ENCODE assay signal across 31 mouse cellular contexts in genomic region chr2:164723276-164723675, GRCm38 (mm10). TPM values are rescaled to one million over a fixed set of nuclear protein-coding genes. Genes with fewer than 3 reads are reported as not detected.
"Had no signal": no experiment of that assay in that cellular context is flagged by ENCODE, and none has a peak within 500 bp of the region (broad histone marks: within the 10 kb centered on the region; RNA-seq: fewer than 3 reads in every experiment).

No protein-coding gene starts in this region.

- H3K4me1 ChIP-seq: embryonic facial prominence, embryonic 10.5 days; embryonic facial prominence, embryonic 12.5 days; embryonic facial prominence, embryonic 13.5 days; embryonic facial prominence, embryonic 15.5 days; forebrain, embryonic 10.5 days; forebrain, embryonic 12.5 days; forebrain, embryonic 13.5 days; forebrain, embryonic 15.5 days; heart, embryonic 10.5 days had no signal

- H3K27ac ChIP-seq: embryonic facial prominence, embryonic 10.5 days; embryonic facial prominence, embryonic 12.5 days; embryonic facial prominence, embryonic 13.5 days; embryonic facial prominence, embryonic 15.5 days; forebrain, embryonic 10.5 days; forebrain, embryonic 12.5 days; forebrain, embryonic 13.5 days; forebrain, embryonic 15.5 days; gastrocnemius, adult 2 months; heart, adult 2 months; heart, embryonic 10.5 days had no signal

- H3K27me3 ChIP-seq: embryonic facial prominence, embryonic 12.5 days; embryonic facial prominence, embryonic 15.5 days; forebrain, embryonic 13.5 days; forebrain, embryonic 15.5 days had no signal

- H3K4me3 ChIP-seq: embryonic facial prominence, embryonic 10.5 days; embryonic facial prominence, embryonic 12.5 days; embryonic facial prominence, embryonic 13.5 days; embryonic facial prominence, embryonic 15.5 days; erythroblast, embryonic 14.5 days; forebrain, embryonic 10.5 days; forebrain, embryonic 12.5 days; forebrain, embryonic 13.5 days; forebrain, embryonic 15.5 days; gastrocnemius, adult 2 months; heart, adult 2 months; heart, embryonic 10.5 days had no signal

- ATAC-seq: forebrain, embryonic 13.5 days; forebrain, embryonic 14.5 days; forebrain, embryonic 15.5 days; forebrain, postnatal 0 days had no signal

- DNase-seq: cerebellum, postnatal 10 days; cerebellum, postnatal 14 days; cerebellum, postnatal 25 days; cerebellum, postnatal 36 days; embryo, embryonic 11 days; forebrain, postnatal 0 days; gastrocnemius, adult 2 months; gastrocnemius, postnatal 10 days; gastrocnemius, postnatal 14 days; gastrocnemius, postnatal 25 days; gastrocnemius, postnatal 36 days; heart, adult 11 months; heart, adult 18-20 months; heart, adult 2 months had no signal

- H3K9ac ChIP-seq: embryonic facial prominence, embryonic 12.5 days; embryonic facial prominence, embryonic 13.5 days; embryonic facial prominence, embryonic 15.5 days; forebrain, embryonic 12.5 days; forebrain, embryonic 13.5 days; forebrain, embryonic 15.5 days; forebrain, postnatal 0 days had no signal

- H3K9me3 ChIP-seq: embryonic facial prominence, embryonic 10.5 days; embryonic facial prominence, embryonic 12.5 days; embryonic facial prominence, embryonic 13.5 days; embryonic facial prominence, embryonic 15.5 days; forebrain, embryonic 10.5 days; forebrain, embryonic 12.5 days; forebrain, embryonic 13.5 days; forebrain, embryonic 15.5 days; heart, embryonic 10.5 days had no signal

- H3K36me3 ChIP-seq: embryonic facial prominence, embryonic 10.5 days; embryonic facial prominence, embryonic 12.5 days; embryonic facial prominence, embryonic 13.5 days; embryonic facial prominence, embryonic 15.5 days; forebrain, embryonic 10.5 days; forebrain, embryonic 12.5 days; forebrain, embryonic 15.5 days; heart, embryonic 10.5 days had no signal

- H3K4me2 ChIP-seq: embryonic facial prominence, embryonic 12.5 days; embryonic facial prominence, embryonic 13.5 days; embryonic facial prominence, embryonic 15.5 days; forebrain, embryonic 12.5 days; forebrain, embryonic 13.5 days; forebrain, embryonic 15.5 days; heart, embryonic 11.5 days had no signal

RNA-seq across cellular contexts. Expression of gene Spint5, which starts 8.2 kb away (rescaled TPM):
- polyA plus RNA-seq: cortical plate, adult 2 months; embryonic facial prominence, embryonic 10.5 days; embryonic facial prominence, embryonic 11.5 days; embryonic facial prominence, embryonic 12.5 days; embryonic facial prominence, embryonic 13.5 days; embryonic facial prominence, embryonic 14.5 days; embryonic facial prominence, embryonic 15.5 days; erythroblast, embryonic 14.5 days; forebrain, embryonic 10.5 days; forebrain, embryonic 11.5 days; forebrain, embryonic 12.5 days; forebrain, embryonic 13.5 days; forebrain, embryonic 14.5 days; forebrain, embryonic 15.5 days; forebrain, postnatal 0 days; frontal cortex, adult 2 months; heart, adult 2 months; heart, embryonic 10.5 days; heart, embryonic 11.5 days had no signal

RNA-seq across cellular contexts. Expression of gene Spint4, which starts 25.0 kb away (rescaled TPM):
- polyA plus RNA-seq: cortical plate, adult 2 months; embryonic facial prominence, embryonic 10.5 days; embryonic facial prominence, embryonic 11.5 days; embryonic facial prominence, embryonic 12.5 days; embryonic facial prominence, embryonic 13.5 days; embryonic facial prominence, embryonic 14.5 days; embryonic facial prominence, embryonic 15.5 days; erythroblast, embryonic 14.5 days; forebrain, embryonic 10.5 days; forebrain, embryonic 11.5 days; forebrain, embryonic 12.5 days; forebrain, embryonic 13.5 days; forebrain, embryonic 14.5 days; forebrain, embryonic 15.5 days; forebrain, postnatal 0 days; frontal cortex, adult 2 months; heart, adult 2 months; heart, embryonic 10.5 days; heart, embryonic 11.5 days had no signal

RNA-seq across cellular contexts. Expression of gene Wfdc13, which starts 38.4 kb away (rescaled TPM):
- polyA plus RNA-seq: cortical plate, adult 2 months; embryonic facial prominence, embryonic 11.5 days; embryonic facial prominence, embryonic 13.5 days; erythroblast, embryonic 14.5 days; forebrain, embryonic 10.5 days; forebrain, embryonic 11.5 days; forebrain, embryonic 12.5 days; forebrain, embryonic 13.5 days; forebrain, embryonic 14.5 days; forebrain, embryonic 15.5 days; forebrain, postnatal 0 days; frontal cortex, adult 2 months; heart, embryonic 10.5 days; heart, embryonic 11.5 days had no signal
